Mouse (Mus musculus) spleen, adult 2 months (tissue): ENCODE measurements at regions not wholly inside any gene's neighbourhood (a gene's known extent, or its start where the extent isn't known, plus 50 kb on each side); places are given as distances from the start of the nearest gene placed in this dataset.

Source experiments
- CTCF ChIP-seq: fragments of 200-500 bp; IDR thresholded peaks from 2 replicates; pipeline ENCODE4 v1.5.1; 2011; ENCODE audit warnings: mild to moderate bottlenecking, inconsistent platforms; ENCODE audit not compliant: insufficient read depth, insufficient read length, insufficient replicate concordance; ENCODE audit errors: extremely low read depth
- POLR2A ChIP-seq: fragments of 200-500 bp; IDR thresholded peaks from 2 replicates; pipeline ENCODE4 v1.6.1; 2011; ENCODE audit warnings: low read depth, low read length, inconsistent platforms

GRCm38 (mm10) chr13:52711713-52712369 is 128.9 kb downstream of the Syk start:
- TF ChIP-seq CTCF (peak; percentile 80; the same call in 1 of the 2 replicates), POLR2A (no peak)
